Mouse (Mus musculus) activated CD4-positive, CD25-positive, alpha-beta regulatory T cell, adult 4 months (primary cell): ENCODE data around the gene Tmem258. TPM values are rescaled to one million over a fixed set of nuclear protein-coding genes. Genes with fewer than 3 reads are reported as not detected.
"Not testable (repeated sequence)": the region's sequence is repeated elsewhere in the genome, so short reads cannot be mapped to it uniquely, and the experiment has no call there.

Source experiments
- ATAC-seq: one replicate; pipeline ENCODE4 v1.8.0; 2017
- polyA plus RNA-seq, 2 experiments: library from polyadenylated mRNA; unstranded; fragments of 100-300 nt; shearing (Covaris generic); gene quantifications; one replicate each; pipeline ENCODE4 v1.2.1; 2017

Tmem258 gene
- polyA plus RNA-seq = 100 to 1,000 TPM; 356 to 371 TPM

DNA sequence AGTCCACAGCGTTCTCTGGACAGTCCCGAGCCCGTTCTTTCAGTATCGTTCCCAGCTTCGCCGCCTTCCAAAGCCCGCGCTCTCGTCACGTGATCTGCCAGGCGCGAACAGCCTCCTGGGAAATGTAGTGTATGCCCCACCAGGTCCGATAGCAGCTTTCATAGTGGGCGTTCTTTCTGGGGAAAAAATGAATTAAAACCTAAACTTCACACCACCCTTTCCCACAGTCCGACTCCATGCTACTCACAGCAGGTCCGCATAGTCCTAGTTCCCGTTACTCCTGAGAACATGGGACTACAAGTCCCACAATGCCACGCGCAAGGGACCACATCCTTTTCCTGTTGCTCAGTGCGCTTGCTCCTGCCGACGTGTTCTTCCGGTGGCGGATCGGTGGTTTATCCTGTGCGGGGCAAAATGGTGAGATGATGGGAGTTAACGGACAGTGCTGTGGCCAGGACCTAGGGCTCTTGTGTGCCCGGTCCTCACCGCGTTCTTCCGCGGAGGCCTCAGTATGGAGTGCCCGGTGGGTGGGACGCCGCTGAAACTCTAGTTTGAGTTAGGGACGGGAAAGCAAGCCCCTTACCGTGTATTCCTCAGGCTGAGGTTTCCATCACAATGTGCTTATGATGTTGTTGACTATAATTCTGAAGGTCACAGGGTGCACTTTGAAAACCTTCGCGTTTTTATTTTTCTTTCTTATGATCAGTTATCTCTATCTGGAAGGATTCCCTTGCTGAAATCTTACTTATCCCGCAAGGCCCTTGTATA, at the start of gene Tmem258, which contains the start of gene Fen1:
Gene Tmem258 (plus strand): TSS at position 167 of the 768 bp plus-strand sequence.
Gene Fen1 (minus strand): TSS at position 322 of the 768 bp plus-strand sequence.
- ATAC-seq = peak; percentile 83

DNA sequence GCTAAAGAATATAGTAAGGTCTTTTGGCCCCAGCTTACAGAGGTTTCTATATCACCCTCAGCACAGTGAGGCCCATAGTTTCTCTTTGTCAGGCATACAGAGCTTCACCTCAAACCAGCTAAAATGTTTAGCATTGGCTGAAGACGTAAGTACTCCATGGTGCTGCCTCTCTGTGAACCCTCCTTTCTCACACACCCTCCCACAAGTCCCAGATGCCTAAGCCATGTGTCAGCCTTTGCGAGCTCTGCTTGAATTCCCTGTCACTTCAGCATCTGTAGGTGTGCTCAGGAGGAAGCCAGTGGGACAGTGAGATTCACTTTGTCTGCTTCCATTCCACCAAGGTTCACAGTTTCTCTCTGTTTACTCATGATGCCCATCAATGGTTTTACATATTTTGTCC, 46.1 kb upstream of the Tmem258 start:
- ATAC-seq = no peak

DNA sequence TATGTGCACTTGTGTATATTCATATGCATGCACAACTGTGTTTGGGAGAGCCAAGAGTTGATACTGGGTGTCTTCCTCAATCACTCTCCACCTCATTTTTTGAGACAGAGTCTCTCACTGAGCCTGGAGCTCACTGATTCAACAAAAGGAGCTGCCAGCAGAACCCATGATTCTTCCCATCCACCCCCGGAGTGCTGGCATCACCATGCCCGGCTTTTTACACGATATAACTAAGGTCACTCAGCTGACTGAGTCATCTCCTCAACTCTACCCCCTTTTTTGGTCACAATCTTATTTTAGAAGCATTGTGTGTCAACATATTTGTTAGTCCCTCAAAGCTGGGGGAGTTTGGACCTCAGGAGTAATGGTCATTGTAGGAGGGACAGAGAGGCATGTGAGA, 39.9 kb upstream of the Tmem258 start:
- no peak for ATAC-seq

DNA sequence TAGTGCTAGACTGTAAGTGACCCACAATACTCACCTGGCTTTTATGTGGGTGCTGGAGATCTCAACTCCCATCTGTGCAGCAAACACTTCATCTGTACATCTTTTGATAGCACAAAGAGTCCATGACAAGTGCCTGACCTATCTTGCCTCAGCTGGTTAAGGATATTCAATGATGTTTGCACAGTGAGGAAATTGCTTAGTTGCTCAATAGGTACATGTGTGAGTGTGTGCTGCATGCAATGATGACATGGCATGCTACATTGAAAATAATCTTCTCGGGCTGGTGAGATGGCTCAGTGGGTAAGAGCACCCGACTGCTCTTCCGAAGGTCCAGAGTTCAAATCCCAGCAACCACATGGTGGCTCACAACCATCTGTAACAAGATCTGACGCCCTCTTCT, 37.9 kb upstream of the Tmem258 start:
- ATAC-seq = not testable (repeated sequence)

DNA sequence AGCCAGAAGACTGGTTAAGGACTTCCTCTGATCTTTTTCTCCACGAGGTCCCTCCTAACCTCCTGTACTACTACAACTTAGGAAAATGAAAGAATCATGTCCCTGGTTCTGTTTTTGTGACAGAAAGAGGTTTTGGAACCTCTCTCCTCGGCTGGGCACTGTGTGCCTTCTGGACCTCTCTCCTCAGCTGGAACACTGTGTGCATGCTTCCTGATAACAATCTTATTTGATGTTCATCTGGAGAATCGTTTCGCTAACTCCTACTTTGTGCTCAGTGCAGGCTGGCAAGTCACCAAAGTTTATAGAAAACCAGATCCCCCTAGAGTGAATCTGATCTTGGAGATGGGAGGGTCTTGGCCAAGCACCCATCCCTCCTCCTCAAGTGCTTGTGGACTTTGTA, 36.7 kb upstream of the Tmem258 start:
- ATAC-seq = no peak

DNA sequence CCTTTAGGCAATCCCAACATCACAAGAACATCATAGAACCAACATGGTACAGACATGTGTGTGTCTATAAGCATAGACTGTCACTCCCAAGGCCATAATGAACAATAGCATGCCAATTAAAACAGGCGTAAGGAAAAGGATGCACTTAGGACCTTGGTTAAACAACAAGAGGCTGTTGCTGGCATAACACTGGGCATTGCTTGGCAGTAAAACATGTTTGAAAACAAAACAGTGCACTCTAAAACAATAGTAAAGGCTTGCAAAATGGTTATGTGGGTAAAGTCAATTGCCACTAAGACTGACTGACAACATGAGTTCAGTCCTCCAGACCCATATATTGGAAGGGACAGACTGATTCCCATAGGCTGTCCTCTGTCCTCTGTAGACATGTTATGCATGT, 35.9 kb upstream of the Tmem258 start:
- ATAC-seq = no peak

DNA sequence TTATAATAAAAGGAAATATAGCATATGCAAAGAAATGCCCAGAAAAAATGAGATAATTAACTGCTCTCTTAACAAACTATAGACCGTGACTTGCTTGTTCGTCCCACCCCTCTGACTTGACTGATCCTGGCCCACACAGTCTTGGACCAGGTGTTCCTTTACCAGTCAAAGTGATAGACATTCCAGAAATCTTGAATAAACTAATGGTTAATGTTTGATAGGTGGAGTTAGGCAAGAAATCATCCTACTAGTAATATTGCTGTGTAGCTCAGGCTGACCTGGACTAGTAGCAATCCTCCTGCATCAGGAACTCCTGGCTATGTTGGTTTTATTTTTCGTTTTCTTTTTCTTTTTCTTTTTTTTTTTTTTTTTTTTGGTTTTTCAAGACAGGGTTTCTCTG, 35.4 kb upstream of the Tmem258 start:
- ATAC-seq = no peak

DNA sequence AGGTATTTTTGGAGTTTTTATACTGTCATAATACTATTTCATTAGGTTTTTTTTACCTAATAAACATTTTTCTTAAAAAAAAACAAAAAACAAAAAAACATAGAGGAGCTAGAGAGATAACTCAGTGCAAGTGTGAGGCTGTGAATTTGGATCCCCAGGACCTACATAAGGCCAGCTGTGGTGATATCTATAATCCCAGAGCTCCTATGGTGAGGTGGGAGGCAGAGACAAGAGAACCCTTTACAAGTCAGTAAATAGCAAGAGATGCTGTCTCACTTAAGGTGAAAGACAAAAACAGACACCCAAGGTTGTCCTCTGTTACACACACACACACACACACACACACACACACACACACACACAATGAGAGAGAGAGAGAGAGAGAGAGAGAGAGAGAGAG, 34.6 kb upstream of the Tmem258 start:
- ATAC-seq = no peak

DNA sequence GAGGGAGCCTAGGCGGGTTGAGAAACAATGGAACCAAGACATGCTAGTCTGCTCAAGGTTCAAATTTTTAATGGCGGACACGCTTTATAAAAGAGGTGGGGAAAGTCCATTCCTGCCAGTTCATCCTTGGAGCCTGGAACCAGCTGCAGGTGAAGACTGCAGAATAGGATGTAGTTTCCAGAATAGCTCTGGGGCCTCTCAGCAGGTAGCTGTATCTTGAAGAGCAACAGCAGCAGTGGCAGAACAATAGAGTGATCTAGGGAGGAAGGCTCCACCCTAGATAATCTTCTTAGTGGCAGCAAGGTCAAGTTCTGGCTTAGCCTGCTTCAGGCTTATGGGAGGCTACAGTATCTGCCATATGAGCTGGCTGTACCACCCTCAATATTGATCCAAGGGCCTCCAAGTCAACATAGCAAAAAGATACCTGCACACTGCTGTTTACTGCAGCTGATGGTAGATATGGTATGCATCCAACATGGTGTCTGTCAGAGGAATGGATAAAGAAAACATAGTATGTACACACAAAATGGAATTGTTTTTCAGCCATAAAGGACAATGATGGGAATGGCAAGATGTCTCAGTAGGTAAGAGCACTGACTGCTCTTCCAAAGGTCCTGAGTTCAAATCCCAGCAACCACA, 34.0 kb upstream of the Tmem258 start:
- ATAC-seq = not testable (repeated sequence)

DNA sequence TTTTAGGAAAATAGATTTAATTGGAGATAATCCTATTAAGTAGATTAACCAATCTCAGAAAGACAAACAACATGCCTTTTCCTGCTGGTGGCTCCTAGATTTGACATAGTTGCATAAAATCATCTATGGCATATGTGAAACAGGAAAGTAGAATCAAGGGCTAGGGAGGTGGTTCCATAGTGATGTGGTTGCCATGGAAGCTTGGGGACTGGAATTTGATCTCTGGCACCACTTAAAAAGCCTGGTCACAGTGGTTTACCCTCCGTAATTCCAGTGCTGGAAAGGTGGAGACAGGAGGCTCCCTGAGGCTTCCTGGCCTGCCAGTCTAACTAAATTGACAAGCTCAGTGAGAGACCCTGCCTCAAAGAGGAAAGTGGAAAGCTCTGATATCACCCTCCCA, 33.3 kb upstream of the Tmem258 start:
- ATAC-seq = no peak

DNA sequence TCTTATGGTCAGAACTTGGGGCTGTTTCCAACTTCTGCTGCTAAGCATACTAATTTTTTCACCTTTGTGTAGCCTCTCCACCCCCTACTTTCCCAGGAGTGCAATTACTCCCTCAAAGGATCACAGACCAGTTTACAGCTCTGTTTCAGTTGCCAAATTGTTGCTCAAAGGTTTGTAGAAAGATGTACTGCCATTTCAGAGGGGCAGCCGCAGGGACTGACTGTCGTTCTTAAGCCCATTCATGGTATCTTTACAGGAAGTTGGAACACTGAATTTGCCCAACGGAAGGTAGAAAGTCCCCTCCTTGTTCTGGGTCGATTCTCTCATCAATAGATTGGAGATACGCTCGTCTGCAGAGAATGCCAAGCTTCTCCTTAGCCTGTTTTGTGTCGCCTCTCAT, 32.5 kb upstream of the Tmem258 start:
- ATAC-seq = no peak

DNA sequence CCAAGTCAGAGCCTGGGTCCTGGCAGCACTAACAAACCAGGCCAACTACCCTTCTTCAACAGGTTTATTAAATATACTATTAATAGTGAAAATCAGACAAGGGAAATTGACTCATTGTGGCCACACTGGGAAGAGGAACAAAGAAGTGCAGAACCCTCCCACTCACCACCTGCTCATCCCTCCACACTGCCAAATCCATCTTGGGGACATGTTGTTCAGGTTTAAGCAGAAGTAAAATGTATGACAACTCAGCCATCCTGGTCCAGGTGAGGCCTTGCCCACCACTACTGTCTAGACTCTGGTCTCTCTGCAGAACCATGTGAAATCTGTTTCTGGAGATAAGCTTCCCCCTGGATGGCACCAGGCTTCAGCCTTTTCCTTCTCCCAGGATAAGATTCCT, 32.0 kb upstream of the Tmem258 start:
- ATAC-seq = no peak

DNA sequence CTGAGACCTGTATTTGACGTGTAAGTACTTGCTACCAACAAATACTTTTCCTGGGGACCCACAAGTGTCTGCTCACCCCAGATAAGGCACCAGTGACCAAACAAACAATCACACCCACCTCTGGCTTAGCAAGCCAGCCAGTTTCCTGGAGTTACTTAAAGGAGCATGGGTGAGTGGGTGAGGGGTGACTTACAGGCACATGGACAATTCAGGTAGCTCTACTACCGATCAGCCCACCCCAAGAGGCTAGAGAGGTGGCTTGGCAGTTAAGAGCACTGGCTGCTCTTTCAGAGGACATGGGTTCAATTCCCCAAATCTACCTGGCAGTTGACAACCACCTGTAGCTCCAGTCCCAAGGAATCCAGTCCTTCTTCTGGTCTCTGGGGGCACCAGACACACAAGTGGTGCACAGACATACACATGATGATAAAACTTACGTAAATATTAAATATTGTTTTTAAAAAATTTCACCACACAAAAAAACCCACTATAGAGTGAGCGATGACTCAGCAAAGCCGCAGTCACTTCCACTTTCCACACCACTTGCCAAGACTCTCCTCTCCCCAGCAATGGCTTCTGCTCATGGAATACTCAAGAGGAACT, 30.6 kb upstream of the Tmem258 start:
- ATAC-seq = no peak

DNA sequence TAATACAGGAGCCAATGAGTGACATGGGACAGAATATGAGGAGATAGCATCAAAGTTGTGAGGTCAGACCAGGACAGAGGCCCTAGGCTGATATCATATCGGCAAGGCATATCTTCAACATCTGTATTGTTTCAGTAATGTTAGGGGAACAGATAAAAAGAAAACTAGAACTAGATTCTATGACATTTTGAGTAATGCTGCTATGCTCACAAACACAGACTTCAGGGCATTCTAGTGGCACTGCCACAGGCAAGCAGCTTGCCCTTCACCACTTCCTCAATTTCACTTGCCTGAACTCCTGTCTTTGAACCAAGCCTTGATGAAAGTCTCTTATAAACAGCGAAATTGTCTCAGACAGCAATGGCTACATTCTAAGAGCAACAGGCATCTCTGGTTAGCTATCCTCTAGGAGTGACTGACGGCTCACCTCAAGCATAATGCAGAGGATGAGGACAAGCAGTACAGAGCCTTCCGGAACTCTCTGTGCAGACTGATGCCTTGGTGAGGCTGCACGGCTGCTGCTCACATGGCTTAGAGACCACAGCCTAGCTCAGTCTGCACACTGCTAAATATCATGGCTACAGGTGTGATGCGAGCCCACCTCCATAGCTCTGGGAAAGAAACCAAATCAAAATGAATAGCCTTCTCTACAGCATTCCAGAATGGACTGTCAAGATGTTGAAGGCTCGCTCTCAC, 29.8 kb upstream of the Tmem258 start:
- no peak for ATAC-seq

DNA sequence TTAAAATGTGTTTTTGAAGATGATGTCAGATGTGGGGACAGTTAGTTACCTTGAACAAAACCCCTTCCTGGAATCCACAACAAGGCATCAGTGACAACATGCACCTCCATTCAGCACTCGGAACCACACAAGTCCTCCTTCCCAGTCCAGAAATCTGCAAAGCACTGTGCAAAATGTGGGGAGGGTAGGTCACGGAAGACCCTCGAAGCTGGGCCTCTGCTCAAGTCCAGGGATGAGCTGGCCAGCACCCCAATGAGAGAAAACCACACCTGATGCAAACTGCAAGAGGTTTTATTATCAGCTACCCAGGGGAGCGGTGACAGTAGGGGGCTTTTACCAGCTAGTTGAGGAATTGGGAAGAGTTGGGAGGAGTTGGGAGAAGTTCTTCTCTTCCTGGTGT, 28.9 kb upstream of the Tmem258 start:
- ATAC-seq = no peak

DNA sequence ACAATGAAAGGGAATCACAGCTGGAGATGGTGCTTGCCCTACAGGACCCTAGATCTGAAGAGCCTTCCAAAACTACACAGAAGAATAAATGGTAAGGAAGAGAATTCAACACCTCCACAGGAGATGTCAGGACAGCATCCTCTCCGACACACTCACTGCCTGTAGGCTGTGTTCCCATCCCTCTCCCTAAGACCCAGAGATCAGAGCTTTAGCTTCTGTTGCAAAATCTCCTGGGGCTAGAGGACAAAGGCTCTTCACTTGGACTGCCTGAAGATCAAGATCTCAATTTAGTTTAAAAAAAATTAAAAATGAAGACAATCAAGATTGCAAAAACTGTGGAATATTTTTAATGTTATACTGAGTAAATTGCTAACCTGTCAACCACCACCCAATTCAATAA, 27.3 kb upstream of the Tmem258 start:
- ATAC-seq = no peak

DNA sequence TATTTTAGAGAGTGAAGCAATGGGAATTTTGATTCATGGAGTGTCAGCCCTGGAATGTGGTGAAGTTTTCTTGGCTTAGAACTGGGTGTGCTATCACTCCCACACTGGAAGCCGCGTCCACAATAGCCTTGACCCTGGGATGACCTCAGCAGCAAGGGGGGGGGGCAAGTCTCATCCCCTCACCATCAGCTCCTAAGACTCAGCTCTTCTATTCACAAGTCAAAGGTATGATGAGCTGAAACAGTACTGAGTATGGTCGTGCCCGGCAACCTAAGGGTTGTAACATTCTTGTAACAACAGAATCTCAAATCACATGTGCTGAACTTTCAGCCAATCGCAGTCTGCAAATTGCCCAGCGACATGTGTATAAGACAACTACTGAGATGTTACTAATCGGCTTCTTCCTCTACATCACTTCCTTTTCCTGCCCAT, 26.9 kb upstream of the Tmem258 start:
- ATAC-seq = no peak

DNA sequence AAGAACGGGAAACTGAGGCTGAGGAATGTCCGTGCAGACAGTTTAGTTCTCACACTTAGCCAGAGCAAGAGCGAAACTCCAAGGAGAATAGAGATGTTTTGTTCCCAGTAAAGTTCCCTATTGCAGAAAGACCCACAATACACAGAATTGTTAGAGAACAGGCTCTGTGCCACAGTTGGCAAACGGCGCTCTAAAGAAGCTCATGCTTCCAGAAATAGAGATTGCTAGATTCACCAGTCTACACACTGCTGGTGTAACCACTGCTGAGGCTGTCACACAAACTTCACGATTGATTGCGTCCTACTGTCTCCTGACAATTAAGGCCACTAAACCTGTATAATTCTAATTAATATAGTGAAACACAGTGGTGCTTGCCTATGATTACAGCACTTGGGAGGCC, 22.6 kb upstream of the Tmem258 start:
- ATAC-seq = no peak

DNA sequence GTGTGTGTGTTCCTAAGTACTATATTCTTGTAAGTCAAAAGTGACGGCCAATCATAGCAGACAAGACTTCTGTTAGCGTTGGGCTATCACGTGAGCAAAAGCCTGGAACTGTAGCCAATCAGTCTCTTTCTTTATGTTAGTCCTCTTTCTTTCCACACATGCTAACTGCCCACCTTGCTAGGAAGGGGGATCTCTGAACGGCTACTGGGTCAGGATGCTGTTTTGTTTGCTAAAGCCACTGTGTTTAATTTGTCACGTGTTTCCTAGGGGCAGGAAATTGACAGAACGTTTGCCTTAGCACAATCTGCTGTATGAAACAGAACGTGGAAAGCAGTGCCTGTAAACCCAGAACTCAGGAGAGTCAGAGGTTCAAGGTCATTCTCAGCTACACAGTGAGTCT, 21.7 kb upstream of the Tmem258 start:
- ATAC-seq = no peak

DNA sequence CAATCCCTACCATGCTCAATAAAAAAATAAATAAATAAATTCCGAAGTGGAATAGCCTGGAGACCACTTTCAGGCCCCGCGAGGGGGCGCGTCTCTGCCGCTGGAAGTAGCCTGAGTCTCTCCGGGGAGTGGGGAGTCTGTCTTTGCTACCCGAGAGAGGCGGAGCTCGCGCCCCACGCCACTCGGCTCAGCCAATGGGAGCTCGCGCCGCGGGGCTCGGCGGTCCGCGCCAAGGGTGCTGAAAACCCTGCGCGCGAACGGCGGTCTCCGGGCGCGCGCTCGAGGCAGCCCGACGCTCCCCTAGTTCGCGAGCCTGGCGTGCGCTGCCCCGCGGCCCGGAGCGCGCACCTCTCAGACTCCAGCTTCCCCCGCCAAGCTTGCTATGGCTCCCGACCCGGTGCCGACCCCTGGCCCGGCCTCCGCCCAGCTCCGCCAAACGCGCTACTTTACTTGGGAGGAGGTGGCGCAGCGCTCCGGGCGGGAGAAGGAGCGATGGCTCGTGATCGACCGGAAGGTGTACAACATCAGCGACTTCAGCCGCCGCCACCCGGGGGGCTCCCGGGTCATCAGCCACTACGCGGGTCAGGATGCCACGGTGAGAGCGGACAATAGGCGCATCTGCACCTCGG, 21.0 kb upstream of the Tmem258 start, which contains the start of gene Fads1:
Gene Fads1 (plus strand): TSS at position 219 of the 629 bp plus-strand sequence.
- ATAC-seq = peak; percentile 88

DNA sequence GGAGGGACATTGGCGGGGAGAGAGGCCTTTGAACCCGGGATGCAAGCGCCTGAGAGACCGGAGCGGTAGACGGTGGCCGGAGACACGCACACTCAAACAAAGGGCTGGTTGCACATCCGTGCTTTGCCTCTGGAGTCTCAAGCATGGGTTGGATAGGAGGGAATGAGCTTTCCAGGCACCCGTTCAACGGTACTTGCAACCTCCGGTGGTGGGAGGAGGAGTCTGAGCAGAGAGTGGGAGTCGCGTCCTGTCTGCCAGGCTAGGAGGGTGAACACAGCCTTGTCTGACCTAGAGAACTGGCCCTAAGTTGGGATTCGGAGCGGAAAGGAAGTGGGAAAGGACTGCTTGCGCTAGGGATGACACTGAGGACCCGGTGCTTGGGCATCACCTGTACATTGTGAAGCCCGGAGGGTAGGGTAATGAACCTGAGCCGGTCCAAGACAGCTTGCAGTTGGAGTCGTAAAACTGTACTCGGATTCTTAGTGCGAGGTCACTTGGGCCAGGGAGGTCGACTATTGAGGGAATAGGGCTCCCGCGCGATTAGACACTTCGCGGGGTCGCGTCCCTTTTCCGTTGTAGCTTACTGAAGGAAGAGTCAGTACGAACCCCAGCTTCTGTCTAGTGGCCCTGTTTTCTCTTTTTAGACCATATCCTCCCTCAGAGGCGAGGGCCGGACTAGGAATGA, 20.4 kb upstream of the Tmem258 start:
- peak; percentile 38 for ATAC-seq

DNA sequence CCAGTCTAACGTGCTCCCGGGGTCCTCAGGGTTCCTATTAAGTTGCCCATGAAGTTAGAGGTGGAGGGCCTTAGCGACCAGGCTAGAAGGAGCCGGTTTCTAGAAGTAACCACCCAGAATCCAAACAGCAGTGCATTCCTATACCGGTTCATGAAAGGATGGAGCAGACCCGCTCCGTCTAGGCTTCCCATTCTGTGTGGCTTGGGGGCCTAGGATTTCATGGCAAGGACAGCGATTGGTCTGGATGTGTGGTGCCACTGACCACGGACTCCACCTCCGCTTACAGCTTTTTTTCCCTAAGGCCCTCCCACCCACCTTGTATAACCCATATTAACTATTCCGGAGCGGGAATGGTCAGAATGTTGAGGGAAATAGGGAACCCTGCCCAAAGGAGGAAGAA, 19.7 kb upstream of the Tmem258 start:
- ATAC-seq = no peak
